Mouse (Mus musculus): ENCODE data around the gene Ephx3. TPM values are rescaled to one million over a fixed set of nuclear protein-coding genes. Genes with fewer than 3 reads are reported as not detected.

The Ephx3 gene
- polyA plus RNA-seq, 1 experiment = not detected

- Histone ChIP-seq H3K4me3 (replicated peaks) (no peak overlapping the region), H3K4me1 (peaks cover 57% of the 10 kb centered on the region), H3K27me3 (replicated peaks) (peaks cover 87% of the 10 kb centered on the region), H3K36me3 (replicated peaks; ENCODE audit: low read length) (no peaks in the 10 kb centered on the region), H3K9me3 (no peaks in the 10 kb centered on the region)
- no peak for TF ChIP-seq FLI1 (IDR thresholded peaks at IDR 0.05; ENCODE audit: low read length)
Observed at GRCm38 (mm10) chr17:32163910-32164650, 25.3 kb downstream of the Ephx3 start.

GRCm38 (mm10) chr17:32162112-32162850 is 27.1 kb downstream of the Ephx3 start:
- H3K4me3 ChIP-seq (replicated peaks) = peak overlapping the region; percentile 88
- H3K36me3 ChIP-seq (replicated peaks; ENCODE audit: low read length) = no peaks in the 10 kb centered on the region
- peaks cover 64% of the 10 kb centered on the region for H3K4me1 ChIP-seq
- peaks cover 86% of the 10 kb centered on the region for H3K27me3 ChIP-seq (replicated peaks)
- TF ChIP-seq FLI1 (IDR thresholded peaks at IDR 0.05; ENCODE audit: low read length) (no peak), GATA1 (IDR thresholded peaks at IDR 0.05; ENCODE audit: borderline replicate concordance, low read length) (no peak)
- H3K9me3 ChIP-seq = no peaks in the 10 kb centered on the region

GRCm38 (mm10) chr17:32160882-32161281 is 28.5 kb downstream of the Ephx3 start:
- Histone ChIP-seq H3K27me3 (replicated peaks) (peaks cover 82% of the 10 kb centered on the region), H3K36me3 (replicated peaks; ENCODE audit: low read length) (no peaks in the 10 kb centered on the region), H3K9me3 (no peaks in the 10 kb centered on the region), H3K4me3 (replicated peaks) (no peak overlapping the region), H3K4me1 (peaks cover 53% of the 10 kb centered on the region)
- no peak for TF ChIP-seq FLI1 (IDR thresholded peaks at IDR 0.05; ENCODE audit: low read length)
- TF ChIP-seq GATA1 (IDR thresholded peaks at IDR 0.05; ENCODE audit: borderline replicate concordance, low read length) = no peak

GRCm38 (mm10) chr17:32158841-32159240 is 30.5 kb downstream of the Ephx3 start:
- peaks cover 76% of the 10 kb centered on the region for H3K27me3 ChIP-seq (replicated peaks)
- H3K4me1 ChIP-seq = peaks cover 34% of the 10 kb centered on the region
- TF ChIP-seq GATA1 (IDR thresholded peaks at IDR 0.05; ENCODE audit: borderline replicate concordance, low read length) (no peak), FLI1 (IDR thresholded peaks at IDR 0.05; ENCODE audit: low read length) (no peak)
- no peak overlapping the region for H3K4me3 ChIP-seq (replicated peaks)
- no peaks in the 10 kb centered on the region for H3K9me3 ChIP-seq
- H3K36me3 ChIP-seq (replicated peaks; ENCODE audit: low read length) = no peaks in the 10 kb centered on the region

- Histone ChIP-seq H3K27me3 (replicated peaks) (peaks cover 57% of the 10 kb centered on the region), H3K9me3 (no peaks in the 10 kb centered on the region), H3K36me3 (replicated peaks; ENCODE audit: low read length) (no peaks in the 10 kb centered on the region), H3K4me3 (replicated peaks) (peak overlapping the region; percentile 66), H3K4me1 (peaks cover 40% of the 10 kb centered on the region)
- no peak for TF ChIP-seq FLI1 (IDR thresholded peaks at IDR 0.05; ENCODE audit: low read length)
- no peak for TF ChIP-seq GATA1 (IDR thresholded peaks at IDR 0.05; ENCODE audit: borderline replicate concordance, low read length)
Observed at GRCm38 (mm10) chr17:32146718-32147117, 42.6 kb downstream of the Ephx3 start.

GRCm38 (mm10) chr17:32142907-32143854 is 46.2 kb downstream of the Ephx3 start:
- no peaks in the 10 kb centered on the region for H3K9me3 ChIP-seq
- no peaks in the 10 kb centered on the region for H3K36me3 ChIP-seq (replicated peaks; ENCODE audit: low read length)
- peak overlapping the region; percentile 86 for H3K4me3 ChIP-seq (replicated peaks)
- H3K4me1 ChIP-seq = peaks cover 39% of the 10 kb centered on the region
- peaks cover 58% of the 10 kb centered on the region for H3K27me3 ChIP-seq (replicated peaks)
- TF ChIP-seq FLI1 (IDR thresholded peaks at IDR 0.05; ENCODE audit: low read length) = no peak
- TF ChIP-seq GATA1 (IDR thresholded peaks at IDR 0.05; ENCODE audit: borderline replicate concordance, low read length) = no peak

- Histone ChIP-seq H3K4me1 (peaks cover 39% of the 10 kb centered on the region), H3K4me3 (replicated peaks) (no peak overlapping the region), H3K36me3 (replicated peaks; ENCODE audit: low read length) (no peaks in the 10 kb centered on the region), H3K27me3 (replicated peaks) (peaks cover 50% of the 10 kb centered on the region), H3K9me3 (no peaks in the 10 kb centered on the region)
- TF ChIP-seq GATA1 (IDR thresholded peaks at IDR 0.05; ENCODE audit: borderline replicate concordance, low read length) (no peak), FLI1 (IDR thresholded peaks at IDR 0.05; ENCODE audit: low read length) (no peak)
Observed at GRCm38 (mm10) chr17:32142234-32142633, 47.1 kb downstream of the Ephx3 start.

Other genes with a start within 250 kb of the Ephx3 start
- 56.7 and 83.3 TPM in 2 replicates for gene Rrp1b, start 153.4 kb downstream of the Ephx3 start, polyA plus RNA-seq (2012; ENCODE audit: insufficient read depth, low replicate concordance)
- gene Hsf2bp, start 153.2 kb downstream of the Ephx3 start, polyA plus RNA-seq (2012; ENCODE audit: insufficient read depth, low replicate concordance) = not detected in 2 replicates
- 0.23 and 1.4 TPM in 2 replicates for gene Notch3, start 22.7 kb downstream of the Ephx3 start, polyA plus RNA-seq (2012; ENCODE audit: insufficient read depth, low replicate concordance)
- gene Brd4, start 95.2 kb upstream of the Ephx3 start, polyA plus RNA-seq (2012; ENCODE audit: insufficient read depth, low replicate concordance) = 125 and 148 TPM in 2 replicates
- 67.7 and 79.9 TPM in 2 replicates for gene Akap8, start 131.7 kb upstream of the Ephx3 start, polyA plus RNA-seq (2012; ENCODE audit: insufficient read depth, low replicate concordance)
- 93.3 and 157 TPM in 2 replicates for gene Akap8l, start 161.1 kb upstream of the Ephx3 start, polyA plus RNA-seq (2012; ENCODE audit: insufficient read depth, low replicate concordance)
- gene Wiz, start 199.9 kb upstream of the Ephx3 start, polyA plus RNA-seq (2012; ENCODE audit: insufficient read depth, low replicate concordance) = 32.7 and 47.1 TPM in 2 replicates
- gene Rasal3, start 214.0 kb upstream of the Ephx3 start, polyA plus RNA-seq (2012; ENCODE audit: insufficient read depth, low replicate concordance) = 26.2 and 250 TPM in 2 replicates
- 2.0 and 3.2 TPM in 2 replicates for gene Pglyrp2, start 234.6 kb upstream of the Ephx3 start, polyA plus RNA-seq (2012; ENCODE audit: insufficient read depth, low replicate concordance)